Mouse (Mus musculus): ENCODE data around the gene AU040320.

AU040320 gene

GRCm38 (mm10) chr4:126850778-126851080 lies 97.4 kb downstream of the AU040320 start:
- DNase-seq (ENCODE audit: low read depth in 1 of 2, low spot score in 2 of 2): no peak

GRCm38 (mm10) chr4:126852971-126853370 lies 99.6 kb downstream of the AU040320 start:
- no peak for DNase-seq (ENCODE audit: low read depth in 1 of 2, low spot score in 2 of 2)

- DNase-seq (ENCODE audit: low read depth in 1 of 2, low spot score in 2 of 2): no peak
These were observed 107.1 kb downstream of the AU040320 start for GRCm38 (mm10) chr4:126860268-126860986.

GRCm38 (mm10) chr4:126861514-126862266 lies 108.3 kb downstream of the AU040320 start:
- DNase-seq (ENCODE audit: low read depth in 1 of 2, low spot score in 2 of 2): no peak

GRCm38 (mm10) chr4:126868699-126869098 lies 115.4 kb downstream of the AU040320 start:
- DNase-seq (ENCODE audit: low read depth in 1 of 2, low spot score in 2 of 2): no peak

GRCm38 (mm10) chr4:126872717-126873116 lies 119.4 kb downstream of the AU040320 start:
- DNase-seq (ENCODE audit: low read depth in 1 of 2, low spot score in 2 of 2): no peak

GRCm38 (mm10) chr4:126879560-126880275 lies 126.4 kb downstream of the AU040320 start:
- DNase-seq (ENCODE audit: low read depth in 1 of 2, low spot score in 2 of 2): no peak

- no peak for DNase-seq (ENCODE audit: low read depth in 1 of 2, low spot score in 2 of 2)
These were observed 130.3 kb downstream of the AU040320 start for GRCm38 (mm10) chr4:126883602-126884001.

- no peak for DNase-seq (ENCODE audit: low read depth in 1 of 2, low spot score in 2 of 2)
These were observed 132.6 kb downstream of the AU040320 start for GRCm38 (mm10) chr4:126885953-126886352.

- DNase-seq (ENCODE audit: low read depth in 1 of 2, low spot score in 2 of 2): no peak
These were observed 136.5 kb downstream of the AU040320 start for GRCm38 (mm10) chr4:126889879-126890278.
